Mouse (Mus musculus): ENCODE results near the gene Dand5.
A peak's percentile ranks its signal among the peaks of the same experiment; 100 is the strongest.

Dand5 gene

DNA sequence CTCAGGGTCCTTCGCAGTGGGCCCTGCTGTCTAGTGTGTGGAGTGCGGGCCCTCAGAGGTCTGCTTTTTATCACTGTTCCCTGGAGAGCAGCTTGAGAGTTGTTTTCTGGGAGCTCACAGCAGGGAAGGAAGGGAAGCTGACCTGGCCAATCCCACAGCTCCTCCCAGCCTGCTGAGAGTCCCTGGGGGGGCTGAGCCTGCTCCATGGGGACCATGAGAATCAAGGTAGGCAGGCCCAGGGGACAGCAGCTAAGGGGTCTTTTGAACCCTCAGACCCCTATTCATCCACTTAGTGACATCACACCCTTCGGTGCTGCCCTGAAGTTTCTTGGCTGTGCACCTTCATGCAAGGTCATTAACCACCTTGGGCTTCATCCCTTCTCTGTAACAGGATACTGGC is at the start of gene Dand5:
Gene Dand5 (minus strand): TSS at position 101 of the 400 bp plus-strand sequence.
- TF ChIP-seq CTCF (conservative IDR thresholded peaks at IDR 0.05; ENCODE audit: low read length), result no peak
- Histone ChIP-seq H3K4me3 (replicated peaks; ENCODE audit: low read length) (0 out of 2 replicates have a peak within 1 kb of the TSS, but pooled peaks have one; percentile 1), H3K27me3 (ENCODE audit: insufficient read depth, low read length) (no peaks in the 10 kb centered on the region), H3K9me3 (ENCODE audit: low read length) (no peaks in the 10 kb centered on the region), H3K4me1 (replicated peaks; ENCODE audit: low read depth, low read length) (peaks cover 36% of the 10 kb centered on the region), H3K36me3 (ENCODE audit: insufficient read depth, low read length) (no peaks in the 10 kb centered on the region)

DNA sequence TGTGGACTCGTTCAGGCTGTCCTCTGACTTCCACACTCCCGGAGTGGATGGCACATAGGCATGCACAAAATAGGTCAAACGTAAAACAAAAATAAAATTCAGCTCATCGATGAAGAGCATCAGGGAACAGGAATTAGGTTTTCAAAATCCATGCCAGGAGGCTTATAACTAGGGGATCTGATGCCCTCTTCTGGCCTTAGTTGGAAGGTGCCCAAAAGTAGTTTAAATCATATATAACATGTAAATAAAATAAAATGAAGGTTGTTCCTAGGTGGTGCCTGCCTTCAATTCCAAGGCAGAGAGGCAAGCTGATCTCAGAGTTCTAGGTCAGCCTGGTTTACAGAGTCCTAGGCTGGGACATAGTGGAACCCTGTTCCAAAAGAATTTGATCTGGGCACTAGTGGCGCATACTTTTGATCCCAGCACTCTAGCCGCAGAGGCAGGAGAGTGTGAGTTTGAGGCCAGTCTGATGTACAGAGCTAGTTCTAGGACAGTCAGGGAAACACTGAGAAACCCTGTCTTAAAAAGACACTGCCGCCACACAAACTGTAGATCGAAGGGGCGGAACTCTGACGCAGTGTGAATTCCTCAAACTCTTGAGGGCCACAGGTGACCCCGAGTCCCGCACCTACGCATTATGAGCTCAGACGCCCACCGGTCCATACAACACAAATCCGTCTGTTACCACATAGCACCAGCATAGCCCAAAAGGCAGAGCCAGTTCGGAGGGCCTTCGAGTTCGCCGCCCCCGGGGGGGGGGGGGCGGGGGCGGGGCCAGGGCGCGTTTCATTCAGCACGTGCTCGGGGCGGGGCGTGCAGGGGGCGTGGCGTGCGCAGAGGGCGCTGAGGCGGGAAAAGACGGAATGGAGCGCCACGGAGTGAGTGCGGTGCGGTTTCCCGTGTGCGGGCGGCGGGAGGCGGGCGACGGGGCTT is 49.0 kb upstream of the Dand5 start, which contains the start of gene Syce2:
Gene Syce2 (plus strand): TSS at position 736 of the 933 bp plus-strand sequence.
- TF ChIP-seq NANOG (IDR thresholded peaks at IDR 0.05; ENCODE audit: borderline replicate concordance, low read length) (no peak), CTCF (conservative IDR thresholded peaks at IDR 0.05; ENCODE audit: low read length) (peak; percentile 3; the same call in 1 of the 2 replicates)

DNA sequence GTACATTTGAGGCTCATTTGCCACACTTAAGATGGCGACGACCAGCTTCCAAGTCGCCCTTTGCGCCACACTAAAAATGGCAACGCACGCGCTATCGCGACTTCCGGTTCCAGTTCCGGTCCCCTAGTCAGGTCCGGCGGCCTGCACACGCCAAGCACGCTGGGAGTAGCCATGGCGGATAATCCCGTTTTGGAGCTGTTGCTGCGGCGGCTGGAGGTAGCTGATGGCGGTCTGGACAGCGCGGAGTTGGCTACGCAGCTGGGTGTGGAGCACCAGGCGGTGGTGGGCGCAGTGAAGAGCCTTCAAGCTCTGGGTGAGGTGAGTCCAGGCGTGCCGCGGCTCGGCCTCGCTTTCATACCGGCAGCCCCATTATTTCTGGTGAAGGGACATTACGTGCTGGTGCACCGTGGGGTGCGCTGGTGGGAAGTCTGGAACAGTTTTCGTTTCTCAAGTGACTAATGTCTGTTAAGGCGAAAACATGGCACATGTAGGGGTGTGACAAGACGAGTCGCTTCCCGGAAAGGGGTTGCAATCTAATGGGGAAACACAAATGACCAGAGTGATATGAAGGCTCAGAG is 34.3 kb upstream of the Dand5 start, which contains the start of gene Farsa:
Gene Farsa (plus strand): TSS at position 126 of the 578 bp plus-strand sequence.
- no peak for TF ChIP-seq NANOG (IDR thresholded peaks at IDR 0.05; ENCODE audit: borderline replicate concordance, low read length)
- no peak for TF ChIP-seq POU5F1 (IDR thresholded peaks at IDR 0.05; ENCODE audit: borderline replicate concordance, low read length)
- no peak for TF ChIP-seq CTCF (conservative IDR thresholded peaks at IDR 0.05; ENCODE audit: low read length)
- Histone ChIP-seq H3K27me3 (ENCODE audit: insufficient read depth, low read length) (no peaks in the 10 kb centered on the region), H3K36me3 (ENCODE audit: insufficient read depth, low read length) (peaks cover 38% of the 10 kb centered on the region)

More for the DNA sequence above, 49.0 kb upstream of the Dand5 start, which contains the start of gene Syce2:
- peaks cover 6% of the 10 kb centered on the region for H3K27me3 ChIP-seq (ENCODE audit: insufficient read depth, low read length)
- peaks cover 26% of the 10 kb centered on the region for H3K4me1 ChIP-seq (replicated peaks; ENCODE audit: low read depth, low read length)
- peak within 1 kb of the TSS; percentile 82 for H3K4me3 ChIP-seq (replicated peaks; ENCODE audit: low read length)
- H3K9me3 ChIP-seq (ENCODE audit: low read length), result no peaks in the 10 kb centered on the region
- peaks cover 75% of the 10 kb centered on the region for H3K36me3 ChIP-seq (ENCODE audit: insufficient read depth, low read length)

DNA sequence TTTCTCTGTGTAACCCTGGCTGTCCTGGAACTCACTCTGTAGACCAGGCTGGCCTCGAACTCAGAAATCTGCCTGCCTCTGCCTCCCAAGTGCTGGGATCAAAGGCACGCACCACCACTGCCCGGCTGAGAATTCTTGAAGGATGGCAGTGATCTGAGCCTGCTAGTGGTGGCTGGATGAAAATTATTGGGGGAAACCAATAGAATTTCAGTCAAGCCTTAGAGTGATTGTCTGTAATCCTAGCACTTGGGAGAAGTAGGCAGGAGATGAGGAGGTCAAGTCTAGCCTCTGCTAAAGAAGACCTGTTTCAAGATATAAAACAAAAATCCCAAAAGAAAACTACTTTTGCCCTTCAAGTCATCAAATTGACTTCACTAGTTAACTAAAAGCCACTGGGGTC is 33.8 kb upstream of the Dand5 start:
- Histone ChIP-seq H3K36me3 (ENCODE audit: insufficient read depth, low read length) (peaks cover 33% of the 10 kb centered on the region), H3K4me1 (replicated peaks; ENCODE audit: low read depth, low read length) (peaks cover 48% of the 10 kb centered on the region), H3K4me3 (replicated peaks; ENCODE audit: low read length) (peak overlapping the region; percentile 100; the same call in 1 of the 2 replicates), H3K9me3 (ENCODE audit: low read length) (no peaks in the 10 kb centered on the region), H3K27me3 (ENCODE audit: insufficient read depth, low read length) (no peaks in the 10 kb centered on the region)
- TF ChIP-seq POU5F1 (IDR thresholded peaks at IDR 0.05; ENCODE audit: borderline replicate concordance, low read length), result no peak
- TF ChIP-seq CTCF (conservative IDR thresholded peaks at IDR 0.05; ENCODE audit: low read length), result no peak
- no peak for TF ChIP-seq NANOG (IDR thresholded peaks at IDR 0.05; ENCODE audit: borderline replicate concordance, low read length)

More for the DNA sequence above, 34.3 kb upstream of the Dand5 start, which contains the start of gene Farsa:
- peaks cover 52% of the 10 kb centered on the region for H3K4me1 ChIP-seq (replicated peaks; ENCODE audit: low read depth, low read length)
- peak within 1 kb of the TSS; percentile 100 for H3K4me3 ChIP-seq (replicated peaks; ENCODE audit: low read length)
- no peaks in the 10 kb centered on the region for H3K9me3 ChIP-seq (ENCODE audit: low read length)

DNA sequence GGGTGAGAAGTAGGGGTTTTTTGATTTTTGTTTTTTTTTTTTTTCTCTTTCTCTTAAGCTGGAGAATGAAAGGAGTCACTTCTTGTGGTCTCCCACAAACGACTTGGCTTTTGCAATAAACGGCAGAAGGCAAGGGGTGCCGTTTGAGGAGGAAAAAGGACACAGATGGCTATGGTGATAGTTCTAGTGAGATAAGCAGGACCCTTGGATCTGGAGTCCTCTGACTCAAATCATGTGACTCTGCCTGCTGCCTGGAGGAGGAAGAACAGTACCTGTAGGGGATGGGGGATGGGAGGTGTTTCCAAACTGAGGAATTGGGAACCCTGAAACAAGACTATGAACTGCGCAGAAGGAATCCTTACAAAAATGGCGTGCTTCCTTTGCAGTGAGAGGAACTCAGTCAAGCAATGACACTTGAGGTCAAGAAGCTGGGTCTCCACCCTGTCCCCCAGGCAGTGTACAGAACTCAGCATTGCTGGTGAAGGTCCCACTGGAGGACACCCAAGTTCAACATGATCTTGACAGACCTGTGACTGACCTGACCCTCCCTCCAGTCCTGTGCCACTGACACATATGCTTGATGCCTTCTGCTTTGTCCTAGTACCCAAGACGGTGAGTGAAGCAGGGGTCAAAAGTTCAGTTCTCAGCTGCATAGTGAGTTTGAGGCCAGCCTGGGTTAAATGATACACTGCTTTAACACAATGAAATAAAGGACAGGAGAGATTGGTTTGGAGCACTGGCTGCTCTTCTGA is 25.2 kb upstream of the Dand5 start:
- no peak for TF ChIP-seq CTCF (conservative IDR thresholded peaks at IDR 0.05; ENCODE audit: low read length)
- no peak for TF ChIP-seq POU5F1 (IDR thresholded peaks at IDR 0.05; ENCODE audit: borderline replicate concordance, low read length)
- TF ChIP-seq NANOG (IDR thresholded peaks at IDR 0.05; ENCODE audit: borderline replicate concordance, low read length), result no peak
- peaks cover 47% of the 10 kb centered on the region for H3K4me1 ChIP-seq (replicated peaks; ENCODE audit: low read depth, low read length)
- H3K4me3 ChIP-seq (replicated peaks; ENCODE audit: low read length), result peak overlapping the region; percentile 77
- no peaks in the 10 kb centered on the region for H3K27me3 ChIP-seq (ENCODE audit: insufficient read depth, low read length)
- peaks cover 34% of the 10 kb centered on the region for H3K36me3 ChIP-seq (ENCODE audit: insufficient read depth, low read length)
- H3K9me3 ChIP-seq (ENCODE audit: low read length), result no peaks in the 10 kb centered on the region

DNA sequence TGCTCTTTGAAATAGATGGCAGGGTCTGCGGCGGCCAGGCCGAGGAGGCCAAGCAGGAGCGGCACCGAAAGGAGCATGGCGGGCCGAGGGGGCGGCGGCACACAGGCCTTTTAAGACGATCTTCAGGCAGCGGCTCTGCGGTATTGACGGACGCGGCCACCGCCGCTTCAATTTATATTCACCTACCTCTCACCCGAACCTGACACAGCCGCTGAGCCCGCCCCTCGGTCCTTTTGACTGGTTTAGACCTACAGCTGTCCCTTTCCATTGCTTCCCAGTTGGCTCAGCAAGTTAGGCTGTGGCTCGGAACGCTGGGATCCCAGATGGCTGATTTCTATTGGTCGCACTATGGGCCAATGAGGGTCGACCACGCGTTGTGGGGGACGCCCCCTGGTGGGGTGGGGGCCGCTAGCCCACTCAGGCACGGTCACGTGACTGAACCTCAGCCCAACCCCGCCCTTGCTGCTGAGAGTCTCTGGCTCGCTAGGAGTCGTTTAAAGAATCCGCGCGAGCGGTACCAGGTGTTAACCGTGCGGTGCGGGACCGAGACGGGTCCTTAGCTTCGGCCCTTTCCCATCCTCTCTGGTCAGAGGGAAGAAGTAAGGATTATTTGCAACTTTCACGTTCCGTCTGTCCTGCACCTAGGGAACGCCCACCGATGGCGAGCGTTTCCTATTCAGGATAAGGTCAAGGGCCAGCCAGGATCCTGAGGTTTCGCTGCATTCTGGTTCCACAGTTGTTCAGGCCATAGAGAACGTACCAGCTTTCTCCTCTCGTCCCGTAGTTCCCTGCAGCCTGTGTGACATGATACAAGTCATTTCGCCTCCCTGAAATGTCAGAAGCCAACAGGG is 24.3 kb upstream of the Dand5 start, which contains the start of gene Calr:
Gene Calr (minus strand): TSS at position 213 of the 851 bp plus-strand sequence.
- no peaks in the 10 kb centered on the region for H3K27me3 ChIP-seq (ENCODE audit: insufficient read depth, low read length)
- H3K4me3 ChIP-seq (replicated peaks; ENCODE audit: low read length), result peak within 1 kb of the TSS; percentile 100
- H3K9me3 ChIP-seq (ENCODE audit: low read length), result no peaks in the 10 kb centered on the region
- H3K36me3 ChIP-seq (ENCODE audit: insufficient read depth, low read length), result peaks cover 43% of the 10 kb centered on the region
- no peak for TF ChIP-seq CTCF (conservative IDR thresholded peaks at IDR 0.05; ENCODE audit: low read length)
- no peak for TF ChIP-seq POU5F1 (IDR thresholded peaks at IDR 0.05; ENCODE audit: borderline replicate concordance, low read length)
- TF ChIP-seq NANOG (IDR thresholded peaks at IDR 0.05; ENCODE audit: borderline replicate concordance, low read length), result no peak
- H3K4me1 ChIP-seq (replicated peaks; ENCODE audit: low read depth, low read length), result peaks cover 50% of the 10 kb centered on the region

DNA sequence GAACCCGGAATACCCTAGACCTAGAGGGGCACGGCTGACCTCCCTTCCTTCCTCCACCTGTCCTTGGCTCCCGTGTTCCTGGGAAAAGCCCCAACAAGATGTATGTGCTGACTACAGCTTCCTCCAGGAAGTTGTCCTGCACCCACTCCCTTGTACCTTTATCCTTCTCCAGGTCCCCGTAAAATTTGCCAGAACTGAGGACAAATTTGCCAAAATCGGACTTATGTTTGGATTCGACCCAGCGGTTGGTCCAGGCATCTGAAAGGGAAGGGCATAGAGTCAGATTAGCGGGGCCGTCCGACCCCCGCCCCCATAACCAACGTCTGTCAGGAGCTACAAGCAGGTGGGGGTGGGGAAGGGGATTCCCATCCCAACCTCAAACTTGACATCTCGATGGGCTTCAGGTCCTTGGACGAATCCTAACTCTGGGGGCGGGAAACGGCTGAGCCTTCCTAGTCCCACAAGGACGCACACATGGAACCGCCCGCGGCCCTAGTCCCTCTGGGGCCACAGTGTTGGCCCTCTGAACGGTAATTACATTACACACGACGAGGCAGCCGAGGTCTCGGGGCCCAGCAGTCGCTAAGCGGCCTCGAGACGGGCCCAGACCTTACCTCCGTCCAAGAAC is 23.6 kb upstream of the Dand5 start:
- TF ChIP-seq NANOG (IDR thresholded peaks at IDR 0.05; ENCODE audit: borderline replicate concordance, low read length) (no peak), CTCF (conservative IDR thresholded peaks at IDR 0.05; ENCODE audit: low read length) (no peak), POU5F1 (IDR thresholded peaks at IDR 0.05; ENCODE audit: borderline replicate concordance, low read length) (no peak)
- Histone ChIP-seq H3K4me3 (replicated peaks; ENCODE audit: low read length) (peak overlapping the region; percentile 100), H3K4me1 (replicated peaks; ENCODE audit: low read depth, low read length) (peaks cover 50% of the 10 kb centered on the region), H3K9me3 (ENCODE audit: low read length) (no peaks in the 10 kb centered on the region), H3K27me3 (ENCODE audit: insufficient read depth, low read length) (no peaks in the 10 kb centered on the region), H3K36me3 (ENCODE audit: insufficient read depth, low read length) (peaks cover 51% of the 10 kb centered on the region)
